Mouse (Mus musculus) frontal cortex, postnatal 14 days (tissue): ENCODE results near the gene Vav3.

ENCODE experiments used
- DNase-seq, 2 experiments: peaks; one replicate each; pipeline ENCODE4 v3.0.0; 2022; ENCODE audit warnings: low spot score in 2 of 2

Vav3 gene

GRCm38 (mm10) chr3:109578347-109578746 is 237.9 kb downstream of the Vav3 start:
- DNase-seq, result no peak

- DNase-seq, result no peak
Observed at GRCm38 (mm10) chr3:109578983-109579382, 238.5 kb downstream of the Vav3 start.

- DNase-seq, result no peak
Observed at GRCm38 (mm10) chr3:109585946-109586345, 245.5 kb downstream of the Vav3 start.

GRCm38 (mm10) chr3:109592970-109593369 is 252.5 kb downstream of the Vav3 start:
- no peak for DNase-seq

- no peak for DNase-seq
Observed at GRCm38 (mm10) chr3:109596084-109596483, 255.6 kb downstream of the Vav3 start.

GRCm38 (mm10) chr3:109600699-109601451 is 260.4 kb downstream of the Vav3 start:
- DNase-seq, result no peak

- DNase-seq, result no peak
Observed at GRCm38 (mm10) chr3:109602753-109603152, 262.3 kb downstream of the Vav3 start.

GRCm38 (mm10) chr3:109606121-109606520 is 265.7 kb downstream of the Vav3 start:
- DNase-seq, result no peak

GRCm38 (mm10) chr3:109621721-109622120 is 281.3 kb downstream of the Vav3 start:
- no peak for DNase-seq

- no peak for DNase-seq
Observed at GRCm38 (mm10) chr3:109622361-109622760, 281.9 kb downstream of the Vav3 start.

- no peak for DNase-seq
Observed at GRCm38 (mm10) chr3:109622816-109623215, 282.4 kb downstream of the Vav3 start.

- no peak for DNase-seq
Observed at GRCm38 (mm10) chr3:109623770-109624169, 283.3 kb downstream of the Vav3 start.

GRCm38 (mm10) chr3:109636045-109636444 is 295.6 kb downstream of the Vav3 start:
- DNase-seq, result no peak

- no peak for DNase-seq
Observed at GRCm38 (mm10) chr3:109639386-109639785, 298.9 kb downstream of the Vav3 start.

GRCm38 (mm10) chr3:109640796-109641195 is 300.3 kb downstream of the Vav3 start:
- DNase-seq, result no peak

- no peak for DNase-seq
Observed at GRCm38 (mm10) chr3:109648242-109648641, 307.8 kb downstream of the Vav3 start.

- DNase-seq, result no peak
Observed at GRCm38 (mm10) chr3:109651479-109651878, 311.0 kb downstream of the Vav3 start.

- no peak for DNase-seq
Observed at GRCm38 (mm10) chr3:109652860-109653631, 312.6 kb downstream of the Vav3 start.

GRCm38 (mm10) chr3:109654386-109654785 is 313.9 kb downstream of the Vav3 start:
- no peak for DNase-seq

- no peak for DNase-seq
Observed at GRCm38 (mm10) chr3:109671716-109672115, 331.3 kb downstream of the Vav3 start.

GRCm38 (mm10) chr3:109672925-109673324 is 332.5 kb downstream of the Vav3 start:
- no peak for DNase-seq

GRCm38 (mm10) chr3:109680281-109680680 is 339.8 kb downstream of the Vav3 start:
- no peak for DNase-seq

- no peak for DNase-seq
Observed at GRCm38 (mm10) chr3:109681863-109682262, 341.4 kb downstream of the Vav3 start.
